Mouse (Mus musculus): Measurements from ENCODE around the gene Sult2a7. TPM values are rescaled to one million over a fixed set of nuclear protein-coding genes. Genes with fewer than 3 reads are reported as not detected.

The Sult2a7 gene
- polyA plus RNA-seq (2016; fragmentation: Nextera tagmentation; extraction: Ambion mirVana), result not detected in 2 replicates

DNA sequence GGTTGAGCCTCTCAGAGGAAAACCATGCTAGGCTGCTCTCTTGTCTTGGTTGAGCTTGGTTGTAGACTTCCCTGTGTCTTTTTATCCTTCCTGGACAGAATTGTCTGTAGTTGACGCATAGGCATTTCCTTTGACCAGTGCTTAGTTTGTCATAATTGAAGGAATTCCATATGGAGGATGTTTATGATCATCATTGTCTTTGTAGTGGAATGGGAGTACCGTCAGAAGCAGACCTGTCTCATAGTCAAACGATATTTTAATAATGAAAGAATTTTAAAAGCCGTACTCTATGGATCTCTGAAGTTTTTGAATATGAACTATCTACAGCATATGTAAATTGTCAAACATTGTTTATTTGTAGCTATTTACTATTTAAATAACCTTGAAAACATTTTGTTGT, at the start of gene Sult2a7:
Gene Sult2a7 (minus strand): TSS at position 101 of the 400 bp plus-strand sequence.
- Histone ChIP-seq H3K4me3 (no peak within 1 kb of the TSS), H3K9me3 (replicated peaks) (peaks cover 42% of the 10 kb centered on the region), H3K4me1 (no peaks in the 10 kb centered on the region), H3K27me3 (ENCODE audit: low read depth, poor library complexity, severe bottlenecking) (no peaks in the 10 kb centered on the region), H3K36me3 (no peaks in the 10 kb centered on the region), H3K27ac (replicated peaks) (no peak within 1 kb of the TSS)
- 89% methylated on average over 4 of the region's 4 CpGs for WGBS
- DNase-seq (ENCODE audit: low spot score), result no peak

DNA sequence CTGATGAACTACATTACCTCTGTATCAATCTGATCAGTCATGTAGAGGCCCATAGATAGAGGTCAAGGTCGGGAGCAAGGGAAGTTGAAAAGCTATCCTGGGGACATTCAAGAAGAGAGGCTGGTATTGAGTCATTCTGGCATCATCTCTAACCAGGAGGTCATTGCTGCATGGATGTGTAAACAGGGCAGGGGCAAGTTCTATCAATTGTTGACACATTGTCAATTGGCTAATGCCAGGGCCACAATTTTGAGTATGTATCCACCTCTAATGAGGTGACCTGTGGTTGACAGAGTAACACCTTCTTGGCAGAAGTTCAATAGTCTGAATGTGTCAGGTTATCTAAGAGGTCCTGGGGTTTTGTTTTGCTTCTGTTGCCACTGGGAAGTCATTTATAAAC, 31.2 kb upstream of the Sult2a7 start:
- DNase-seq (ENCODE audit: low spot score), result no peak
- Histone ChIP-seq H3K4me1 (no peaks in the 10 kb centered on the region), H3K36me3 (no peaks in the 10 kb centered on the region), H3K27me3 (ENCODE audit: low read depth, poor library complexity, severe bottlenecking) (no peaks in the 10 kb centered on the region), H3K27ac (replicated peaks) (no peak overlapping the region), H3K4me3 (no peak overlapping the region), H3K9me3 (replicated peaks) (peaks cover 74% of the 10 kb centered on the region)
- WGBS, result 68% methylated on average over 1 of the region's 1 CpGs

DNA sequence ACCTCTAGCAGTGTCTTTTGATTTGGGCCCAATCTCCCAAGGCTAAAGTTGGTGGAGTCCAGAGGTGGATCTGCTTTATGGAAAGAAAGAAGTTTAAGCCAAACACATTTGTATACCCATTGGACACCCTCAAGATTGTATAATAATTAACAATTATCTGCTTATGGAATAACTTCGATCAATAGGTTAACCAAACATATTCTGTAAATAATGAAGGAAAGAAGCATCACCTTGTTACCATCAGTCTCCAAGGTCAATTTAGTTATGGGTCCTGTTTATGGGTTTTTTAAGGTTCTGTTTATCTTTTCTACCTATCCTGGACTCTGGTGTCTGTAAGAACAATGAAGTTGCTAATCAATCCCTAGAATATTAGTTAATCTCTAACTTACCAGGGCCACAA, 28.6 kb upstream of the Sult2a7 start:
- Histone ChIP-seq H3K27ac (replicated peaks) (no peak overlapping the region), H3K4me3 (no peak overlapping the region), H3K36me3 (no peaks in the 10 kb centered on the region), H3K9me3 (replicated peaks) (peaks cover 74% of the 10 kb centered on the region), H3K4me1 (no peaks in the 10 kb centered on the region), H3K27me3 (ENCODE audit: low read depth, poor library complexity, severe bottlenecking) (no peaks in the 10 kb centered on the region)
- DNase-seq (ENCODE audit: low spot score), result no peak
- 86% methylated on average over 1 of the region's 1 CpGs for WGBS

DNA sequence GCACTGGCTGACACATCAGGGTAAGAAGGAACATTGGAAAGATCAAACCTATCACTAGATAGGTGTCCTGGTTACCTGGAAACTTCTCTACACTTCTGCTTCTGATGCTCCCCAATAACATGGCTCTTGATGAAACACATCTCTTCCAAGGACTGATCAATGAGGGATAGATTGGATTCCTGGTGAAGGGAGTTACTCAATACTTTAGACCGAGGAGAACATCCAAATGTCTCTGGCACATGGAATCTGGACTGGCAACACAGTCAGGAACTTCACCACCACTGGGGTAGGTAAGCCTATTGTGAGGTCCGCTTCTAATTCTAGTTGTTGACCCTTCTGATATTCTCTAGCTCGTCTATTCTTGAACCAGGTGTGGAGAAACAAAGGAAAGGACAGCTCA, 24.3 kb upstream of the Sult2a7 start:
- Histone ChIP-seq H3K4me1 (no peaks in the 10 kb centered on the region), H3K36me3 (no peaks in the 10 kb centered on the region), H3K27me3 (ENCODE audit: low read depth, poor library complexity, severe bottlenecking) (no peaks in the 10 kb centered on the region), H3K4me3 (no peak overlapping the region), H3K27ac (replicated peaks) (no peak overlapping the region), H3K9me3 (replicated peaks) (peaks cover 81% of the 10 kb centered on the region)
- 81% methylated on average over 3 of the region's 3 CpGs for WGBS
- no peak for DNase-seq (ENCODE audit: low spot score)

DNA sequence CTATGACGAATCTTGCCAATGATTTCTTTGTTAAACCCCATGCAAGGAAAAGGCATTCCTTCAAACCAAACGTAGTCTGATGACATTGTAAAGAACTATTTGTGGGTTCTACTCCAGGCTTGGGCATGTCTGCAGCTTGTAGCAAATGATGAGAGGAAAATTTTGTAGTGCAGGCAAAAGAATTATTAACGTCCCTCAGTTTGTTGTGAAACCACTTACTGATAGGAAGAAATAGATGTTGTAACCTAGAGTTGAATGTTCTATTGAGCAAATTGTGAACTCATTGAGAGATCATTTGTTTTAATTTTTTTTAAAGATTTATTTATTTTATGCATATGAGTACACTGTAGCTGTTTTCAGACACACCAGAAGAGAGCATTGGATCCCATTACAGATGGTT, 1.1 kb downstream of the Sult2a7 start:
- Histone ChIP-seq H3K36me3 (no peaks in the 10 kb centered on the region), H3K27ac (replicated peaks) (no peak overlapping the region), H3K4me3 (no peak overlapping the region), H3K9me3 (replicated peaks) (peaks cover 49% of the 10 kb centered on the region), H3K27me3 (ENCODE audit: low read depth, poor library complexity, severe bottlenecking) (no peaks in the 10 kb centered on the region), H3K4me1 (no peaks in the 10 kb centered on the region)
- WGBS, result 77% methylated on average over 3 of the region's 3 CpGs
- DNase-seq (ENCODE audit: low spot score), result no peak

GRCm38 (mm10) chr7:14446534-14446933, 47.5 kb downstream of the Sult2a7 start, which contains the start of gene Sult2a8:
Gene Sult2a8, minus strand, starts transcription at chr7:14446769.
- DNase-seq (ENCODE audit: low spot score), result no peak
- Histone ChIP-seq H3K36me3 (no peaks in the 10 kb centered on the region), H3K4me1 (no peaks in the 10 kb centered on the region), H3K27me3 (ENCODE audit: low read depth, poor library complexity, severe bottlenecking) (no peaks in the 10 kb centered on the region), H3K27ac (replicated peaks) (no peak within 1 kb of the TSS), H3K9me3 (replicated peaks) (peaks cover 61% of the 10 kb centered on the region), H3K4me3 (no peak within 1 kb of the TSS)
- WGBS, result 60% methylated on average over 3 of the region's 3 CpGs

DNA sequence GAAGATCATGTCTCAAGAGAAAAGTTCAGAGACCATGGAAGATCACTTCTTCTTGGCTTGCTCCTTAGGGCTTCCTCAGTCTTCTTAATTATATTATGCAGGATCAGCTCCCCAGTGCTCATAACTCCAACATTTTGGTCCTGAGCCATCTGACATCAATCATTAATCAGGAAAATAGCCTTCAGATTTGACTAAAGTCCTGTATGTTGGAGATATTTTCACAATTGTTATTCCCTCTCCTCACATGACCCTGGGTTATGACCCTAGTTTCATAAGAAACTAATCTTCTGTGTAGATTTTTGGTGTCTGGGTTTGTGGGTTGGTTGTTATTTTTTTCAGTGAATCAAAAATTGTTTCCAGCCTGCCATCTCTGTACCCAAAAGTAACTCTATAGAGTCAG, 54.4 kb downstream of the Sult2a7 start:
- H3K27me3 ChIP-seq (ENCODE audit: low read depth, poor library complexity, severe bottlenecking), result no peaks in the 10 kb centered on the region
- H3K4me3 ChIP-seq, result no peak overlapping the region
- H3K4me1 ChIP-seq, result no peaks in the 10 kb centered on the region
- no peak overlapping the region for H3K27ac ChIP-seq (replicated peaks)
- DNase-seq (ENCODE audit: low spot score), result no peak
- peaks cover 72% of the 10 kb centered on the region for H3K9me3 ChIP-seq (replicated peaks)
- no peaks in the 10 kb centered on the region for H3K36me3 ChIP-seq

- DNase-seq (ENCODE audit: low spot score), result no peak
- Histone ChIP-seq H3K4me3 (no peak overlapping the region), H3K36me3 (no peaks in the 10 kb centered on the region), H3K9me3 (replicated peaks) (peaks cover 77% of the 10 kb centered on the region), H3K27me3 (ENCODE audit: low read depth, poor library complexity, severe bottlenecking) (no peaks in the 10 kb centered on the region), H3K27ac (replicated peaks) (no peak overlapping the region), H3K4me1 (no peaks in the 10 kb centered on the region)
- WGBS, result 85% methylated on average over 1 of the region's 1 CpGs
These were observed 55.5 kb downstream of the Sult2a7 start for GRCm38 (mm10) chr7:14438484-14438883.

DNA sequence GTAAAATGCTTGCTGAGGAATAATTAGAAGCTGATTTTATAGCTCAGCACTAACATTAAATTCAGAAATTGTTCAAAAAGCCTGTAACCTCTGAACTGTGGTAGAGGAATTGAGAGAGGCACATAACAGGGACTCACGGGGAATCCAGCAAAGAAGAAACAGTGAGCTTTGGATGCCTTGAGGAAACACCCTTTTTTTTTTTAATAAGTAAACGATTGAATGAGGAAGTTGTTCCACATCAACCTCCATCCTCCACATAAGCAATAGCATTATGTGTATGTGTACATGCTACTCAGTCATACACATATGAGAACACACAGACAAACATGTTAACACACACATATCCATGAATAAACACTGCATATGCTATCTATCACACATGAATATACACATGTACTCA, 56.0 kb downstream of the Sult2a7 start:
- WGBS, result 73% methylated on average over 2 of the region's 2 CpGs
- no peak overlapping the region for H3K4me3 ChIP-seq
- H3K27me3 ChIP-seq (ENCODE audit: low read depth, poor library complexity, severe bottlenecking), result no peaks in the 10 kb centered on the region
- peaks cover 74% of the 10 kb centered on the region for H3K9me3 ChIP-seq (replicated peaks)
- no peak overlapping the region for H3K27ac ChIP-seq (replicated peaks)
- DNase-seq (ENCODE audit: low spot score), result no peak
- no peaks in the 10 kb centered on the region for H3K4me1 ChIP-seq
- H3K36me3 ChIP-seq, result no peaks in the 10 kb centered on the region

Other genes with a start within 250 kb of the Sult2a7 start
- not detected in 2 replicates for gene Sult2a6, start 239.4 kb downstream of the Sult2a7 start, polyA plus RNA-seq (2016; fragmentation: Nextera tagmentation; extraction: Ambion mirVana)
- not detected in 2 replicates for gene Obox8, start 160.7 kb downstream of the Sult2a7 start, polyA plus RNA-seq (2016; fragmentation: Nextera tagmentation; extraction: Ambion mirVana)
- not detected in 2 replicates for gene Sult2a8, start 47.5 kb downstream of the Sult2a7 start, polyA plus RNA-seq (2016; fragmentation: Nextera tagmentation; extraction: Ambion mirVana)
- gene Vmn1r90, start 69.3 kb upstream of the Sult2a7 start, polyA plus RNA-seq (2016; fragmentation: Nextera tagmentation; extraction: Ambion mirVana), result 0.20 and 0.28 TPM in 2 replicates
- not detected in 2 replicates for gene Obox7, start 165.3 kb upstream of the Sult2a7 start, polyA plus RNA-seq (2016; fragmentation: Nextera tagmentation; extraction: Ambion mirVana)

All from midbrain, embryonic 10.5 days (tissue).